Mouse (Mus musculus) brain, embryonic 14.5 days (tissue): ENCODE results near the gene Slc35b1. TPM values are rescaled to one million over a fixed set of nuclear protein-coding genes. Genes with fewer than 3 reads are reported as not detected.
A peak's percentile ranks its signal among the peaks of the same experiment; 100 is the strongest.

Experiments
- DNase-seq: peaks from one replicate; pipeline ENCODE4 v3.0.0-alpha.2; 2011; ENCODE audit warnings: low read depth
- CTCF ChIP-seq: fragments of 200-500 bp; IDR thresholded peaks from 2 replicates; pipeline ENCODE4 v1.5.1; 2012; ENCODE audit warnings: inconsistent platforms, mild to moderate bottlenecking, moderate library complexity, borderline replicate concordance; ENCODE audit not compliant: insufficient read depth, insufficient read length; ENCODE audit errors: extremely low read depth
- POLR2A ChIP-seq: fragments of 200-500 bp; IDR thresholded peaks from 2 replicates; pipeline ENCODE4 v1.6.1; 2012; ENCODE audit warnings: mild to moderate bottlenecking, inconsistent platforms, borderline replicate concordance; ENCODE audit not compliant: poor library complexity, insufficient read depth, insufficient read length, severe bottlenecking; ENCODE audit errors: extremely low read depth
- polyA plus RNA-seq: library from polyadenylated mRNA; depleted of rRNA; stranded (reverse); fragments of >200 nt; gene quantifications from 2 replicates; pipeline ENCODE4 v1.2.3, GENCODE M21; 2012; rRNA removed

Gene Slc35b1
- polyA plus RNA-seq, 1 experiment, result 116 TPM

- TF ChIP-seq POLR2A (0 out of 2 replicates have a peak, but pooled peaks have one; percentile 23), CTCF (no peak)
- peak; percentile 94 for DNase-seq
Observed at GRCm38 (mm10) chr11:95413641-95414535, 29.4 kb downstream of the Slc35b1 start, which contains the start of gene Spop. Spop (plus strand) TSS chr11:95414080.

- TF ChIP-seq CTCF (peak; percentile 44; the same call in 1 of the 2 replicates), POLR2A (peak; percentile 57; the same call in 1 of the 2 replicates)
- peak; percentile 99 for DNase-seq
Observed at GRCm38 (mm10) chr11:95414536-95415161, 30.2 kb downstream of the Slc35b1 start.

GRCm38 (mm10) chr11:95415931-95416330 lies 31.4 kb downstream of the Slc35b1 start:
- no peak for DNase-seq
- TF ChIP-seq CTCF (no peak), POLR2A (no peak)

GRCm38 (mm10) chr11:95417341-95417740 lies 32.8 kb downstream of the Slc35b1 start:
- no peak for DNase-seq
- TF ChIP-seq CTCF, result no peak
- TF ChIP-seq POLR2A, result no peak

GRCm38 (mm10) chr11:95420880-95421435 lies 36.5 kb downstream of the Slc35b1 start:
- no peak for DNase-seq
- TF ChIP-seq CTCF (no peak), POLR2A (no peak)

GRCm38 (mm10) chr11:95423505-95423904 lies 39.0 kb downstream of the Slc35b1 start:
- no peak for DNase-seq
- TF ChIP-seq CTCF, result peak; percentile 22; the same call in 1 of the 2 replicates
- TF ChIP-seq POLR2A, result no peak

- no peak for DNase-seq
- TF ChIP-seq CTCF (no peak), POLR2A (no peak)
Observed at GRCm38 (mm10) chr11:95431344-95431743, 46.9 kb downstream of the Slc35b1 start.

- peak; percentile 20 for DNase-seq
- TF ChIP-seq POLR2A, result no peak
- TF ChIP-seq CTCF, result peak; percentile 50; the same call in 1 of the 2 replicates
Observed at GRCm38 (mm10) chr11:95432194-95432593, 47.7 kb downstream of the Slc35b1 start.

Other genes starting within 250 kb of the Slc35b1 start
- gene Dlx4, start 238.4 kb upstream of the Slc35b1 start, polyA plus RNA-seq, result 0.10 TPM in 2 replicates
- not detected in 2 replicates for gene Tac4, start 123.2 kb upstream of the Slc35b1 start, polyA plus RNA-seq
- gene Kat7, start 74.4 kb upstream of the Slc35b1 start, polyA plus RNA-seq, result 48.5 and 50.9 TPM in 2 replicates
- 9.9 and 14.4 TPM in 2 replicates for gene Fam117a, start 47.7 kb upstream of the Slc35b1 start, polyA plus RNA-seq
- 44.8 and 71.4 TPM in 2 replicates for gene Spop, start 29.4 kb downstream of the Slc35b1 start, polyA plus RNA-seq
- 9.2 and 15.6 TPM in 2 replicates for gene Nxph3, start 129.9 kb downstream of the Slc35b1 start, polyA plus RNA-seq
- gene Ngfr, start 203.0 kb downstream of the Slc35b1 start, polyA plus RNA-seq, result 17.2 and 42.3 TPM in 2 replicates